Mouse (Mus musculus) adrenal gland, postnatal 14 days (tissue): ENCODE measurements around the gene Prpf6. TPM values are rescaled to one million over a fixed set of nuclear protein-coding genes. Genes with fewer than 3 reads are reported as not detected.

Experiments
- DNase-seq: peaks from one replicate; pipeline ENCODE4 v3.0.0; 2021; ENCODE audit warnings: mixed read lengths
- long read RNA-seq, 2 experiments: library from polyadenylated mRNA; stranded (forward); transcript quantifications; one replicate each; pipeline ENCODE4 v2.0.0; 2021
- total RNA-seq: library from RNA; stranded (reverse); gene quantifications from 2 replicates; pipeline ENCODE4 v1.2.3, GENCODE M21; 2021

Prpf6 gene
- total RNA-seq: 59.4 and 60.0 TPM in 2 replicates
- long read RNA-seq, experiment 1, transcript Prpf6-201 (21 exons, 3,054 nt): major isoform, 46 of 59 reads
- long read RNA-seq, experiment 1, partial matches to known transcripts: 5 of 59 reads
- long read RNA-seq, experiment 1, other reads (novel, unspliced or antisense): 8 of 59 reads
- long read RNA-seq, experiment 2, transcript Prpf6-201 (21 exons, 3,054 nt): major isoform, 38 of 50 reads
- long read RNA-seq, experiment 2, partial matches to known transcripts: 3 of 50 reads
- long read RNA-seq, experiment 2, other reads (novel, unspliced or antisense): 9 of 50 reads

DNA sequence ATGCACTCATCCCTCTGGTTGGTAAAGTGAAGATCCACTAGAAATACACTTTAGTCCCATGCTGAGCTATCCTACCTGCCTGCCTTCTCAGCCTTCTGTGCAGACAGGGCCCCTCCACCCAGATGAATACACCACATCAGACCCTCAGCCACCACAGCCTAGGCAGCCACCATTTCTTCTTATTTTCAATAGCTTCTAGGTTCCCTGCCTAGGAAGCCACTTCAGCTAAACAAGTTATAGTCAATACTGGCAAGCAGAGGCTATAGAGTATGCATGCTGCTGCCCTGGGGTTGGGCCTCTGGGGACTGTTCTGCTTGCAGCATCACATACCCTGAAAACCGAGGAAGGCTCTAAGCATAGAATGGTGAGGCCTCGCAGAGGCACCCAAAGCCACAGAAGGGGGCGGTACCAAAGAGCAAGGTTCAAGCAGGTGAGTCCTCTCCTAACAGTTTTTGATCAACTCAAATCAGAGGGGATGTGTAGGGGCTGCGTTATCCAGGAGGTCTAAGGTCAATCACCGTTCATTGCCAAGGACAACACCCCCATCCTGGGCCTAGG lies at the start of gene Prpf6:
Gene Prpf6, plus strand, starts transcription at position 341 of the 558 bp plus-strand sequence.
- peak; percentile 12 for DNase-seq

- no peak for DNase-seq
These were observed 45.5 kb upstream of the Prpf6 start for GRCm38 (mm10) chr2:181546142-181546541.

DNA sequence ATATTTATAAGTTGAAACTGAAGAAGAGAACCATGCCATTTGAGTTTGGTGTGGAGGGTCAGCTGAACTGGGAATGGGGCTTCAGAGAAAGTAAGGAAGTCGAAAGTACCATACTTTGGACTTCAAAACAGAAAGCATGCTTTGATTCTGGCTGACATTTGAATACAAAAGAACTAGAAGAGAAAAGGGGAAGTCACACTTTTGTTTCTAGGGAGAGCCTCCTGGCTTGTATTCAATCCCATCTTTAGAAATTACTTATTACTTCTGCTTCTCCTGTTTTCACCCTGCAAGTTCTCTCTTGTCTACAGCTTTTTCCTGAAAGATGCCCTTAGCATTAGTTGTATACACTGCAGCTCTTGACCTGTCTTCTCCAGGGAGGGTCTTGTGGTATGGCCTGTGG lies 43.4 kb upstream of the Prpf6 start:
- DNase-seq: no peak

- DNase-seq: no peak
These were observed 43.0 kb upstream of the Prpf6 start for GRCm38 (mm10) chr2:181548682-181549081.

DNA sequence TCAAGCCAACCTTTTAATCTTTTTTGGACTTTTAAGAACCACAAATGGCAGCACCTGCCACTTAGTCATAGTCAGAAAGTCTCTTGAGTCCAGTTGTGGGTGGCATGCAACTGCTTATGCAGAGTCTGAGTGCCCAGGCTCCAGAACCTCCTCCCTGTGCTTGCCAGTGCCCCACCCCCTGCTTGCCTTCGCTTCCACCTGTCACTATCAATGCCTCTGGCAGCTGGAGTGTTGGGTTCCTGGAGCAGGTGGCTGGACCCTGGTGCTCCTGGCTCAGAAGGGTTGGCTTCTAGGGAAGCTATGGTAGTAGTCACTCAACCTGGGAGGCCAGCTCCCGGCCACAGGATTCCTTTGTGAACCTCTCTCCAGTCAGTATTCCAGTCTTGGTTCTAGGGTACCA lies 41.4 kb upstream of the Prpf6 start:
- no peak for DNase-seq

- no peak for DNase-seq
These were observed 37.9 kb upstream of the Prpf6 start for GRCm38 (mm10) chr2:181553772-181554171.

GRCm38 (mm10) chr2:181567338-181567737 lies 24.3 kb upstream of the Prpf6 start:
- DNase-seq: no peak

GRCm38 (mm10) chr2:181568272-181569008 lies 23.2 kb upstream of the Prpf6 start:
- DNase-seq: peak; percentile 70

DNA sequence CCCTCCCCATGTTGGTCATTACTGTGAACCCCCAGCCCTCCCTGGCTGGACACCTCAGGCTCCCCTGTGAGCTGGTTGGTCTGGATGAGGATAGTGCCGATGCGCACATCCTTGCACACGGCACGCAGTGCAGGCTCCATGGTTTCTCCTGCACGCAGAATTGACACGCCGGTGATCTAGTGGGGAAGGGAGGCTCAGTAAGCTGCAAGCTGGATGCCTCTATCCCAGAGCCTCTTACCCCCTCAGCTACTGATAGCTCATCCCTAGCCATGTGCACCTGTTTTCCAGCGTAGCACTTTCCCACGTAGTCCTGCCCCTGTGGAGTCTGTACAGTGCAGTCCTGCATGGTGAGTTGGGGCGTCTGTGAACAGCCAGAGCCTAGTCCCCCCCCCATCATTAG lies 21.8 kb upstream of the Prpf6 start:
- DNase-seq: no peak

DNA sequence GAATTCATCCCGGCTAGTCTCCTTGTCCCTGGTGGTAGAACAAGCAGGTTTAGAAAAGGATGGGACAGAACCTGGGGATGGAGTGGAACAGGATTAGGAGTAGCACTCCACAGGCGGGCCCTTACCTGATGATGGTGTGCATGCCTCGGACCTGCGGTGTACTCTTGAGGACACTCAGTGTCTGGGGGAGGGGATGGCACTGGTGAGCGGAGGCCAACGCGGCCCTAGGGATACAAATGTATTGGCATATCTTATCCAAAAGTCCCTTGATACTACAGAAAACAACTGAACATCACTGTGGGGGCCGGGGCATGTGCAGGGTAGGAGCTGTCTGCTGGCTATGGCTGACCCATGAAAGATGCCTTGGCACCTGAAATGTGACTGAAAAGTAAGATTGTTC lies 21.3 kb upstream of the Prpf6 start:
- DNase-seq: peak; percentile 4

DNA sequence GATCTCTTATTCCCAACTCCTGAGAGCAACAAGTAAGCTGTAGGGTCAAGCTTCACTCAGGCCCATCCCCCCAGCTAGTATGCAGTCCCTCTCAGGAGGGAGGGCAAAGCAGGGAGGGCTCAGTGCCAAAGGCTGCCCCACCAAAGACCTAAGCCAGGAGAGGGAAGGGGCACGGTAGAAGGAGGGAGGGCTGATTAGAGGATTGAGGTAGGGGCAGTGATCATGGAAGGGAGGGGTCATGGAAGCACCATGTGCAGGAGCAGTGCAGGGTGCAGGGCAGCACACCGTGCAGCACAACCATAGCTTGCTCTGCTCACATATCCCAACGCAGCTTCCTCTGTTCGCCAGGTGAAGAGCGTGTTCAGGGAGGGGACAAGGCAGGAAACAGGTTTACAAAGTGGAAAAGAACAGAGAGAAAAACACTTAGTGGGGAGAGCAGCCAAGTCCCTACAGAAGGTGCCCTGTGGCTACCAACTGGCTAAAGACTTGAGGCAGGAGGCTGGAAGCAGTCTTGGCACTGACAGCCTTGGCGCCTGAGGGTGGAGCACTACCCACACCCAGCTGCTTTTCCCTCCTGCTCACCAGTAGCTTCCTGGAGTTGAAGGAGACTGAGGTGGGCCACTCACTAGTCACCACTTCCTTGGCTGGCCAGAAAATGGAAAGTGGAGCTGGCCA lies 20.6 kb upstream of the Prpf6 start:
- peak; percentile 4 for DNase-seq

- DNase-seq: peak; percentile 2
These were observed 19.6 kb upstream of the Prpf6 start for GRCm38 (mm10) chr2:181571941-181572670.

- peak; percentile 3 for DNase-seq
These were observed 18.4 kb upstream of the Prpf6 start for GRCm38 (mm10) chr2:181572921-181573920.

- DNase-seq: peak; percentile 3
These were observed 17.7 kb upstream of the Prpf6 start for GRCm38 (mm10) chr2:181573961-181574360.

DNA sequence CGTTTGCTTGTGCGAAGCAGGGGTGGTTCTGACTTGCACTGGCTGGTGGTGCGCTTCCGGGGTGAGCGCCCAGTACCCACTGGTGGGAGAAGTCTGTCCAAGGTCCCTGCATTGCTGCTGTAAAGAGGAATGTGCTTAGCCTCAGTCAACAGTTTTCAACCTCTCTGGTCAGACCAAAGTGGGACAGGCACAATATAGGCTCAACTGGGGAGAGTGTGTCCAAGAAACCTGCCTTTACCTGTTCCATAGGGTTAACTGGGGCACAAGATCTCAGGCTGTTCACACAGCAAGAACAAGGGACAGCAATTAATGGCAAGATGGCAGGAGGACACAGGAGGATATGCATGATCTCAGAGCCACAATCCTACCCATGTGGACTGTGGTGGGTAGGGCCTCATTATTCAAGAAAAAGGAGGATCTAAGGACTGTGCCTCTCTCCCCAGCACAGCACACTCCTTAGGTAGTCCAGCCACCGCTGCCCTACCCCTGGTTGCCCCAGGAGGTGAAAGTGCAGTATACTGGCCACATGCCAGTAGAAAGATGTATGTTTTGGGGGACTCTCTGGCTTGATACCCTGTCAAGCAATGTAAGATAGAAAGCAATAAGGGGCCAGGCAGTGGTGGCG lies 16.6 kb upstream of the Prpf6 start:
- no peak for DNase-seq

DNA sequence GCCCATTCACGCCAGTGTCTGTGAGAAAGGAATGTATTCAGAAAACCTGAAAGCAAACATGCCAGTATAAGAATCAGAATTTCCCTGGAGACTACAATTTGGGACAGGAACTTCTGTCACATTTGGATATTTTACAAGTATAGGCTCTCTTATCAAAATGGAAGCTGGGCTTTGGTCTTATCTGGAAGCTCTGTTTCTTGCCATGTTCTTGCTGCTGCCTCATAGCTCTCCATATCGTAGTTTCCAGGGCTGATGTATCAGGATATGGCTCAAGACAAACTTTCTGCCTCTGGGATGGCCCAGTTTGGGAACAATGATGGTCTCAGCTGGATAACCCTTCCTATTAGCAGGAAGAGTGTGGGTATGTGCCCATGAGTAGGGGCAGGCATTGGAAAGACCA lies 15.1 kb upstream of the Prpf6 start:
- DNase-seq: no peak

DNA sequence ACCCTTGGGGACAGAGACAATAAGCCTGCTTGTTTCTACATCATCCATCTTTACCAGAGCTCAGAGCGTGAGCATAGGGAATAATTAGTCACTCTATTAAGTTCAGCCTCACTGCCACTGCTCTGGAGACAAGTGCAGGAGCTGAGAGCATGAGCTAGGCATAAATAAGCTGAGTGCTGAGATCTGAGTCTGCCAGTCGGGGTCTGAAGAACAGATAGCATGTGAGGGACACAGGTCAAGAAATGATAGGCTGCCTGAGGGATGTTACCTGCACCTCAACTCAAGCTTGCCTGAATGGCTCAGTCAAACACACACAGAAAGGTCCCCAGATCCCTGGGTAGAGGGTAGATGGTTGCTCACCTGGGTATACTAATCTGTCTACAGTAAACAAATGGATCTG lies 14.5 kb upstream of the Prpf6 start:
- DNase-seq: no peak

GRCm38 (mm10) chr2:181577981-181578581 lies 13.6 kb upstream of the Prpf6 start:
- DNase-seq: peak; percentile 2

GRCm38 (mm10) chr2:181578790-181579618 lies 12.7 kb upstream of the Prpf6 start:
- peak; percentile 7 for DNase-seq
